In genomic region chr5:129020731-129021130, GRCm38 (mm10) we compare ENCODE assay signal across 8 mouse cellular contexts. TPM values are rescaled to one million over a fixed set of nuclear protein-coding genes. Genes with fewer than 3 reads are reported as not detected.
A peak's percentile ranks its signal among the peaks of the same experiment; 100 is the strongest.
DNase-seq lines count a peak whose midpoint lies in the region; ATAC-seq and TF ChIP-seq lines count a peak whose summit lies in the region.

No protein-coding gene starts in this region.

- TF ChIP-seq CTCF in G1E (IDR thresholded peaks at IDR 0.05; ENCODE audit: low read depth, low read length): no peak
- no peak for TF ChIP-seq CTCF in liver, postnatal 0 days (IDR thresholded peaks at IDR 0.05; ENCODE audit: low read depth)

- no peak for TF ChIP-seq EP300 in liver, postnatal 0 days (IDR thresholded peaks at IDR 0.05; ENCODE audit: low read depth)

- H3K27ac ChIP-seq in embryonic facial prominence, embryonic 15.5 days (replicated peaks): peak overlapping the region; percentile 97
- peak overlapping the region; percentile 98 for H3K27ac ChIP-seq in hindbrain, embryonic 15.5 days (replicated peaks)
- peak overlapping the region; percentile 93 for H3K27ac ChIP-seq in liver, postnatal 0 days (ENCODE audit: low read depth)

- WGBS in embryonic facial prominence, embryonic 15.5 days: 3% methylated on average over 28 of the region's 28 CpGs
- 2% methylated on average over 28 of the region's 28 CpGs for WGBS in hindbrain, embryonic 15.5 days
- 7% methylated on average over 28 of the region's 28 CpGs for WGBS in liver, postnatal 0 days (ENCODE audit: insufficient replicate concordance)

- peaks cover 26% of the 10 kb centered on the region for H3K4me1 ChIP-seq in G1E (ENCODE audit: insufficient read depth, low read depth, low read length)
- peaks cover 11% of the 10 kb centered on the region; the same call in 1 of the 2 replicates for H3K4me1 ChIP-seq in embryonic facial prominence, embryonic 15.5 days
- peaks cover 19% of the 10 kb centered on the region for H3K4me1 ChIP-seq in hindbrain, embryonic 15.5 days (replicated peaks)
- peaks cover 17% of the 10 kb centered on the region for H3K4me1 ChIP-seq in liver, postnatal 0 days (ENCODE audit: insufficient read depth)

- H3K27me3 ChIP-seq in G1E (ENCODE audit: insufficient read depth, low read length): no peaks in the 10 kb centered on the region
- no peaks in the 10 kb centered on the region for H3K27me3 ChIP-seq in embryonic facial prominence, embryonic 15.5 days
- H3K27me3 ChIP-seq in hindbrain, embryonic 15.5 days: no peaks in the 10 kb centered on the region
- no peaks in the 10 kb centered on the region for H3K27me3 ChIP-seq in liver, postnatal 0 days (ENCODE audit: insufficient read depth, low read length)

- H3K4me3 ChIP-seq in G1E (ENCODE audit: low read depth, low read length): peak overlapping the region; percentile 95
- peak overlapping the region; percentile 90 for H3K4me3 ChIP-seq in embryonic facial prominence, embryonic 15.5 days (replicated peaks)
- H3K4me3 ChIP-seq in hindbrain, embryonic 15.5 days: peak overlapping the region; percentile 74
- H3K4me3 ChIP-seq in liver, postnatal 0 days (ENCODE audit: low read depth, low read length): peak overlapping the region; percentile 98

- H3K9ac ChIP-seq in embryonic facial prominence, embryonic 15.5 days: peak overlapping the region; percentile 92
- peak overlapping the region; percentile 83 for H3K9ac ChIP-seq in hindbrain, embryonic 15.5 days
- H3K9ac ChIP-seq in liver, postnatal 0 days (replicated peaks): peak overlapping the region; percentile 94

- no peak for ATAC-seq in G1E (ENCODE audit: extremely low read depth, insufficient number of reproducible peaks, low FRiP score, poor library complexity, severe bottlenecking)
- no peak for ATAC-seq in embryonic facial prominence, embryonic 15.5 days (ENCODE audit: insufficient number of reproducible peaks, low FRiP score, low TSS enrichment, low read depth)
- peak; percentile 16; the same call in 1 of the 2 replicates for ATAC-seq in hindbrain, embryonic 15.5 days (ENCODE audit: low FRiP score, low read depth)
- ATAC-seq in liver, postnatal 0 days: no peak
- no peak for ATAC-seq in megakaryocyte-erythroid progenitor cell, adult 5-6 weeks (replicated peaks; ENCODE audit: low FRiP score, low TSS enrichment, poor library complexity, severe bottlenecking)

- peak overlapping the region; percentile 66 for H3K4me2 ChIP-seq in embryonic facial prominence, embryonic 15.5 days (replicated peaks)
- H3K4me2 ChIP-seq in hindbrain, embryonic 15.5 days: peak overlapping the region; percentile 82
- peak overlapping the region; percentile 90 for H3K4me2 ChIP-seq in liver, postnatal 0 days (ENCODE audit: low read depth, low read length)

- no peaks in the 10 kb centered on the region for H3K9me3 ChIP-seq in G1E (replicated peaks)
- H3K9me3 ChIP-seq in embryonic facial prominence, embryonic 15.5 days (replicated peaks): no peaks in the 10 kb centered on the region
- no peaks in the 10 kb centered on the region for H3K9me3 ChIP-seq in hindbrain, embryonic 15.5 days
- no peaks in the 10 kb centered on the region for H3K9me3 ChIP-seq in liver, postnatal 0 days (ENCODE audit: low read length)

- DNase-seq in layer of hippocampus, adult 11-12 months (ENCODE audit: low spot score): peak; percentile 29
- no peak for DNase-seq in layer of hippocampus, adult 18-20 months (ENCODE audit: low spot score in 2 of 2)
- DNase-seq in G1E (ENCODE audit: low spot score): no peak
- peak; percentile 53 for DNase-seq in liver, postnatal 0 days
- peak; percentile 37 to 76 for DNase-seq in spleen, postnatal 4 days (ENCODE audit: low spot score in 2 of 2)

- H3K36me3 ChIP-seq in G1E (replicated peaks): peaks cover 34% of the 10 kb centered on the region
- peaks cover 20% of the 10 kb centered on the region for H3K36me3 ChIP-seq in embryonic facial prominence, embryonic 15.5 days
- peaks cover 12% of the 10 kb centered on the region for H3K36me3 ChIP-seq in hindbrain, embryonic 15.5 days
- peaks cover 19% of the 10 kb centered on the region for H3K36me3 ChIP-seq in liver, postnatal 0 days (replicated peaks; ENCODE audit: insufficient read depth, low read length)

RNA-seq across cellular contexts. Expression of gene Ran, which starts 0.9 kb away (rescaled TPM):
- 100 to 1,000 TPM; 161 to 173 TPM for total RNA-seq in layer of hippocampus, adult 18-20 months (2021)
- 161 and 173 TPM in 2 replicates for total RNA-seq in G1E (2014; fragmentation: Nextera tagmentation)
- 481 and 750 TPM in 2 replicates for total RNA-seq in G1E (2017)
- polyA plus RNA-seq in G1E (2012): 5,187 and 6,161 TPM in 2 replicates
- polyA plus RNA-seq in embryonic facial prominence, embryonic 15.5 days (2015; fragmentation: Nextera tagmentation; extraction: Ambion mirVana): 437 and 441 TPM in 2 replicates
- polyA plus RNA-seq in hindbrain, embryonic 15.5 days (2015; fragmentation: Nextera tagmentation; extraction: Ambion mirVana): 341 and 365 TPM in 2 replicates
- 183 and 206 TPM in 2 replicates for polyA plus RNA-seq in liver, postnatal 0 days (2015; fragmentation: Nextera tagmentation; extraction: Ambion mirVana)
- total RNA-seq in megakaryocyte-erythroid progenitor cell, adult 5-6 weeks (2014; fragmentation: Nextera tagmentation): 542 and 563 TPM in 2 replicates
- 903 and 978 TPM in 2 replicates for total RNA-seq in megakaryocyte-erythroid progenitor cell, adult 5-6 weeks (2017)

RNA-seq across cellular contexts. Expression of gene Stx2, which starts 12.4 kb away (rescaled TPM):
- 10 to 100 TPM; 27.1 to 29.2 TPM for total RNA-seq in layer of hippocampus, adult 18-20 months (2021)
- total RNA-seq in G1E (2014; fragmentation: Nextera tagmentation) (26.4 and 83.8 TPM in 2 replicates), G1E (2017) (37.5 and 44.1 TPM in 2 replicates)
- polyA plus RNA-seq in G1E (2012): 15.3 and 18.1 TPM in 2 replicates
- polyA plus RNA-seq in embryonic facial prominence, embryonic 15.5 days (2015; fragmentation: Nextera tagmentation; extraction: Ambion mirVana): 32.7 and 34.9 TPM in 2 replicates
- polyA plus RNA-seq in hindbrain, embryonic 15.5 days (2015; fragmentation: Nextera tagmentation; extraction: Ambion mirVana): 16.8 and 17.9 TPM in 2 replicates
- polyA plus RNA-seq in liver, postnatal 0 days (2015; fragmentation: Nextera tagmentation; extraction: Ambion mirVana): 30.9 and 35.6 TPM in 2 replicates
- 126 and 134 TPM in 2 replicates for total RNA-seq in megakaryocyte-erythroid progenitor cell, adult 5-6 weeks (2014; fragmentation: Nextera tagmentation)
- 101 and 146 TPM in 2 replicates for total RNA-seq in megakaryocyte-erythroid progenitor cell, adult 5-6 weeks (2017)

Comparison
In these comparisons a context has a peak if more than half of its experiments do, and no peak if none do; other contexts are left out.
1. DNase-seq: peak in layer of hippocampus, adult 11-12 months (single experiment), liver, postnatal 0 days (single experiment) and spleen, postnatal 4 days (2 of 2); none in layer of hippocampus, adult 18-20 months (0 of 2) and G1E (single experiment).
2. RNA of gene Ran, which starts 0.9 kb away (polyA plus RNA-seq): 5,187 to 6,161 TPM in G1E; 437 to 441 TPM in embryonic facial prominence, embryonic 15.5 days, 341 to 365 TPM in hindbrain, embryonic 15.5 days and 183 to 206 TPM in liver, postnatal 0 days; every median in the first group is over 10 times any median in the second.
3. Peak in every context shown above with its lines, with median percentiles within 50 percentile points of each other: H3K4me3 ChIP-seq, H3K27ac ChIP-seq, H3K4me2 ChIP-seq and H3K9ac ChIP-seq.